Mouse (Mus musculus) kidney, postnatal 14 days (tissue): Measurements from ENCODE around the gene Nop2.
A peak's percentile ranks its signal among the peaks of the same experiment; 100 is the strongest.

Source experiments
- DNase-seq: peaks from one replicate; pipeline ENCODE4 v3.0.0; 2022; ENCODE audit warnings: mixed read lengths

Gene Nop2

GRCm38 (mm10) chr6:125110927-125111326 is 20.8 kb upstream of the Nop2 start:
- peak; percentile 60 for DNase-seq

GRCm38 (mm10) chr6:125112553-125112952 is 19.2 kb upstream of the Nop2 start:
- DNase-seq: no peak

- DNase-seq: no peak
Measured at GRCm38 (mm10) chr6:125119387-125119786, 12.3 kb upstream of the Nop2 start.

- DNase-seq: no peak
Measured at GRCm38 (mm10) chr6:125128724-125129123, 3.0 kb upstream of the Nop2 start.

- no peak for DNase-seq
Measured at GRCm38 (mm10) chr6:125129710-125130402, 1.9 kb upstream of the Nop2 start.

GRCm38 (mm10) chr6:125132470-125132869 is 761 bp downstream of the Nop2 start:
- DNase-seq: no peak

- DNase-seq: peak; percentile 47
Measured at GRCm38 (mm10) chr6:125137002-125137671, 5.4 kb downstream of the Nop2 start.

GRCm38 (mm10) chr6:125139747-125140146 is 8.0 kb downstream of the Nop2 start:
- no peak for DNase-seq

- DNase-seq: no peak
Measured at GRCm38 (mm10) chr6:125142436-125142835, 10.7 kb downstream of the Nop2 start.

GRCm38 (mm10) chr6:125143128-125143527 is 11.4 kb downstream of the Nop2 start:
- no peak for DNase-seq

GRCm38 (mm10) chr6:125143904-125144303 is 12.2 kb downstream of the Nop2 start:
- DNase-seq: no peak

GRCm38 (mm10) chr6:125145001-125145400 is 13.3 kb downstream of the Nop2 start, which contains the start of gene Iffo1:
Iffo1 (plus strand) TSS chr6:125145241.
- DNase-seq: peak; percentile 93

- no peak for DNase-seq
Measured at GRCm38 (mm10) chr6:125145479-125145951, 13.8 kb downstream of the Nop2 start.

- DNase-seq: no peak
Measured at GRCm38 (mm10) chr6:125146148-125146547, 14.4 kb downstream of the Nop2 start.

- DNase-seq: peak; percentile 45
Measured at GRCm38 (mm10) chr6:125146797-125147196, 15.1 kb downstream of the Nop2 start.

GRCm38 (mm10) chr6:125147329-125147728 is 15.6 kb downstream of the Nop2 start:
- no peak for DNase-seq

- DNase-seq: peak; percentile 54
Measured at GRCm38 (mm10) chr6:125148251-125148925, 16.7 kb downstream of the Nop2 start.

- DNase-seq: peak; percentile 79
Measured at GRCm38 (mm10) chr6:125148926-125149568, 17.3 kb downstream of the Nop2 start.

GRCm38 (mm10) chr6:125149569-125149950 is 17.9 kb downstream of the Nop2 start:
- no peak for DNase-seq

GRCm38 (mm10) chr6:125152212-125153017 is 20.7 kb downstream of the Nop2 start:
- DNase-seq: no peak

GRCm38 (mm10) chr6:125153018-125153389 is 21.3 kb downstream of the Nop2 start:
- no peak for DNase-seq

- no peak for DNase-seq
Measured at GRCm38 (mm10) chr6:125153682-125154081, 22.0 kb downstream of the Nop2 start.
